Mouse (Mus musculus): Measurements from ENCODE around the gene Fhit. TPM values are rescaled to one million over a fixed set of nuclear protein-coding genes. Genes with fewer than 3 reads are reported as not detected.

The Fhit gene
- polyA plus RNA-seq, 1 experiment from 2014 or later, result 4.1 TPM

DNA sequence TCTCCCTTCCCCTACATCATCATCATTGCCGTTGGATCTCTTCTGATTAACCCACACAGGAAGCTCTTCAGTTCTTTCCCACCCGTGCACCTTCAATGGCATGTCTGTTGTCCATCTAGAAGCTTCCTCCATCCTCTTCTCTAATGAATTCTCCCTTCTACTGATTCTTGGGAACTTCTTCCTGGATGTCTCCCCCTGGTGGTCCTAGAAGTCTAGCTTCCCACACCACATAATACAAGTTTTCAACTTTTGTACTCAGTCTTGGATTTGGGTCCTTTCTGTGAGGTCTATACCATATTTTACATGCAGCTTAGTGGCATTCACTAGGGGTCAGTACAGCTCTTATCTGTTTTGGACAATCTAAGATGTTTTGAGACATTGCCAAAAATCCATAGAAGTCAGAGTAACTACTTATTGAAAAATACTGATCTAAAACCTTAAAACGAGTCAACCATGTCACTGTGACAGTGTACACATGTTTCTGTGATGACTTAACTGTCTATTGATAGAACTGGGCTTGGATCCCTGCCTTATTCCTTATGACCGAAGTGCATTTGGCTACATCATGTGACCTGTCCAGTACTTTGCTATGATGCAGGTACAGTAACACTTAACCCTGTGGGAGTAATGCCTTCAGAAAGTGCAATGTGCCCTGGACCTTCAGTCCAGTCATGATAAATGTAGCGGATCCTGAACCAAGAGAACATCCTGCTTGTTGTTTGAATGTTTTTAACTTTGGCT is 1141.3 kb downstream of the Fhit start:
- no peak overlapping the region for H3K9ac ChIP-seq
- no peaks in the 10 kb centered on the region for H3K27me3 ChIP-seq
- no peak overlapping the region for H3K27ac ChIP-seq
- no peaks in the 10 kb centered on the region for H3K9me3 ChIP-seq (replicated peaks)
- H3K4me2 ChIP-seq, result no peak overlapping the region
- H3K36me3 ChIP-seq, result no peaks in the 10 kb centered on the region
- H3K4me3 ChIP-seq, result no peak overlapping the region
- 54% methylated on average over 5 of the region's 5 CpGs for WGBS
- peaks cover 11% of the 10 kb centered on the region; the same call in 1 of the 2 replicates for H3K4me1 ChIP-seq (replicated peaks)
- no peak; the same call in 1 of the 2 replicates for ATAC-seq (replicated peaks; ENCODE audit: insufficient number of reproducible peaks, insufficient read depth, low FRiP score, low read depth)

DNA sequence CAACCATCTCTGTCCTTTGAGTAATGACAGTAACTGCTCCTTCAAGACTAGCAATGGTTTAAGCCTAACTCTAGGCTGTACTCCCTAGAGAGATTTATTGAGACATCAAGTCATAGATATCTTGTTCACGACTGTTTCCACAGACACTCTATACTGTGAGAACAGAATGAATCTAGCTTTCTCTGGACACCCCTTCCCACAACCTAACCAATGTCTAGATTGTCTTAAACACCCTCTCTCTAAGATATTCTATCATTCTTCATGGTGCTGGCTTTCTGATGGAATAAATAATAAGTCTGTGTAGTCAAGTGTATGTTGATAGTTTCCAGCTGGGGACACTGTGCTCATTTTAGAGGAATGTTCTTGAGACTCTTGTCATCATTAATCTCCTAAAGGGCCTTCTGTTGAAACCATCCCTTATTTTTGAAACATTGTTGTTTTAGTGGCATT is 1148.0 kb downstream of the Fhit start:
- H3K27ac ChIP-seq, result no peak overlapping the region
- H3K9ac ChIP-seq, result no peak overlapping the region
- no peak overlapping the region for H3K4me2 ChIP-seq
- WGBS, result 65% methylated on average over 1 of the region's 1 CpGs
- no peak for ATAC-seq (replicated peaks; ENCODE audit: insufficient number of reproducible peaks, insufficient read depth, low FRiP score, low read depth)
- H3K27me3 ChIP-seq, result no peaks in the 10 kb centered on the region
- H3K4me1 ChIP-seq (replicated peaks), result no peaks in the 10 kb centered on the region
- H3K36me3 ChIP-seq, result no peaks in the 10 kb centered on the region
- H3K9me3 ChIP-seq (replicated peaks), result no peaks in the 10 kb centered on the region
- no peak overlapping the region for H3K4me3 ChIP-seq

DNA sequence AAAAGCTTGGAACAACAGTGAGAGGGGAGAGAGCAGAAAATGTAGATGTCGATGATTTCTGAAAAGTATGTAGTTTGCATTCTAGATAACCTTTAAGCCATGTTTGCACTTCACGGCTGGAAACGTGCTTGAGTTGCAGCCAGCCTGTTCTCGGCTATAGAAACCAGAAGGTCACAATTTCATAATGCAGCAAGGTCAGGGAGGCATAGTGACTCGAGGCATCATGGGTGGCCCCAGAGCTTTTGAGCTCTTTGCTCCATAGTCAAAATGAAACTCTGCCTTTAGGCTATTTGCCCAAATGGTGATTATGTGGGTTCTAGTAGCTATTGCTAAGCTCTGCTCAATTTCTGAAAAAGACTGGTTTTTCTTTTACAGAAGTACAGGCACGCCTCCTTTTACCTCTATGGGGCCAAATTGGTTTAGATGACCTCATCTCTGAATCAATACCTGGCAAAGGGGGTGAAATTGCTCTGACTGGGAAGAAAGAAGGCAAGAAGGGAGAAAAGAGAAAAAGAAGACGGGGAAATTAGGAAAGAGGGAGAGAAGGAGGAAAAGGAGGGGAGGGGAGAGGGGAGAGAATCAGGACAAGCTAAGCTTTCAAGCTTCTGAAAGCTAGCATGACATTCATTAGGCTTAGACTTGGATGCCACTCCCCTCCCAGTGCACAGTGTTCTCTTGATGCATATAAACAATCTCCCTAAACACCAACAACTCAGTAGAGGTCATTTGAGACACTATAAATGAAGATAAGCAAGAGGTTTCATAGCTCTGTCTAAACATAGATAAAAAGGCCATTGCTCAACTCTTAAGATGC is 1148.6 kb downstream of the Fhit start:
- no peak overlapping the region for H3K27ac ChIP-seq
- no peak overlapping the region for H3K9ac ChIP-seq
- H3K4me3 ChIP-seq, result no peak overlapping the region
- H3K27me3 ChIP-seq, result no peaks in the 10 kb centered on the region
- no peaks in the 10 kb centered on the region for H3K36me3 ChIP-seq
- ATAC-seq (replicated peaks; ENCODE audit: insufficient number of reproducible peaks, insufficient read depth, low FRiP score, low read depth), result no peak
- no peak overlapping the region for H3K4me2 ChIP-seq
- no peaks in the 10 kb centered on the region for H3K4me1 ChIP-seq (replicated peaks)
- no peaks in the 10 kb centered on the region for H3K9me3 ChIP-seq (replicated peaks)
- WGBS, result 57% methylated on average over 7 of the region's 7 CpGs

DNA sequence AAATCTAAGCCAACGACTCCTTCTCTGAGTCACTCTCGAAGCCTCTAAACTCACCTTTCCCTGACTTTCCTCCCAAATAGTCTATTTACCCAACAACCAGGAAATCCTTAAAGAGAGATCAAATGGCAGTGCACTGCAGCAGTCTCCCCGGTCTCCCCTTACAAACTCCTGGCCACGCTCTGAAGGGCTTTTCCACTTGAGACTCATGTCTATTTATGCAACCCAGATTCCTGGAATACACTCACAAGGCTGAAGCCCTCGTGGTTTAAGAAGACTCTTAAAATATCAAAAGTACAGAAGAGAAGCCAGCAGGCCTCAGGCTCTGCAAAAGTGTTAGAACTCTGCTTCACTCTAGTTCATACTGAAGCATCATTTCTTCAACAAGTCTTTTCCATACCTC is 1155.6 kb downstream of the Fhit start:
- Histone ChIP-seq H3K27me3 (no peaks in the 10 kb centered on the region), H3K9ac (no peak overlapping the region), H3K4me2 (no peak overlapping the region), H3K27ac (no peak overlapping the region), H3K4me1 (replicated peaks) (no peaks in the 10 kb centered on the region), H3K36me3 (no peaks in the 10 kb centered on the region), H3K9me3 (replicated peaks) (no peaks in the 10 kb centered on the region), H3K4me3 (no peak overlapping the region)
- WGBS, result 60% methylated on average over 5 of the region's 5 CpGs
- no peak for ATAC-seq (replicated peaks; ENCODE audit: insufficient number of reproducible peaks, insufficient read depth, low FRiP score, low read depth)

DNA sequence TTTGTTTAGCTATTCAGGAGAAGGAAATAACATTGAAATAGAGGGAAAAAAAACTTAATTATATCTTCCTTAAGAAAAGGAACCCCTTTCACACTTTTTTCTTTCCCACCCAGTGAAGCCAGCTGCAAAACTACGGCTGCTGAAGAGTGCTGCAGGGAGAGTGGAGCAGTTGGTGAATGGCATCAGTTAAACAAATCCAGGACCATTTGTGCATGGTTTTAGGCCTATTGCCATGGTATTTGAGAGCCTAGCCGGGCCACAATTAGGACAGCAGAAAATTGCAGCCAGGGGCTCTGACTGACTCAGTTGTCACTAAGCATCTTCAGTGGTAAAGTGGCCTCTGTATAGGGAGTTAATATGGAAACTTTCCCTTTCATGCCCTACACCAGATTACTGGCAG is 1158.0 kb downstream of the Fhit start:
- 73% methylated on average over 2 of the region's 2 CpGs for WGBS
- Histone ChIP-seq H3K4me3 (no peak overlapping the region), H3K9ac (no peak overlapping the region), H3K4me2 (no peak overlapping the region), H3K27me3 (no peaks in the 10 kb centered on the region), H3K27ac (no peak overlapping the region), H3K36me3 (no peaks in the 10 kb centered on the region), H3K9me3 (replicated peaks) (no peaks in the 10 kb centered on the region), H3K4me1 (replicated peaks) (no peaks in the 10 kb centered on the region)
- ATAC-seq (replicated peaks; ENCODE audit: insufficient number of reproducible peaks, insufficient read depth, low FRiP score, low read depth), result no peak

DNA sequence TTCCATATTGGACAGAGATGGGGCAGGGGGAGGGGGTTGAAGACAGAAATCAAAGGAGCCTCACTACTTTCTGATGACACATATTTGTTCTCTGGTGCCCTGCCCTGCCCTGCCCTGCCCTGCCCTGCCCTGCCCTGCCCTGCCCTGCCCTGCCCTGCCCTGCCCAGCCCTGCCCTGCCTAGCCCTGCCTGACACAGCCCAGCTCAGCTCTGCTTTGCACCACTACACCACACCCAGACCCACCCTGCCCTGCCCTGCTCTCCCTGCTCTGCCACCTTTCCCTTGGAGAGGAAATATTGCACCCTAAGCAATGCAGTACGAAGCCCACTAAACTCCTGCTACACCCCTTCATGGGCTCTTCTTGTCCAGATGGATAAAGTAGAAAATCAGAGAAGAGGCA is 1171.2 kb downstream of the Fhit start:
- 67% methylated on average over 1 of the region's 1 CpGs for WGBS
- Histone ChIP-seq H3K4me2 (no peak overlapping the region), H3K27me3 (no peaks in the 10 kb centered on the region), H3K4me3 (no peak overlapping the region), H3K4me1 (replicated peaks) (no peaks in the 10 kb centered on the region), H3K27ac (no peak overlapping the region), H3K9ac (no peak overlapping the region), H3K9me3 (replicated peaks) (no peaks in the 10 kb centered on the region), H3K36me3 (no peaks in the 10 kb centered on the region)
- ATAC-seq (replicated peaks; ENCODE audit: insufficient number of reproducible peaks, insufficient read depth, low FRiP score, low read depth), result no peak

DNA sequence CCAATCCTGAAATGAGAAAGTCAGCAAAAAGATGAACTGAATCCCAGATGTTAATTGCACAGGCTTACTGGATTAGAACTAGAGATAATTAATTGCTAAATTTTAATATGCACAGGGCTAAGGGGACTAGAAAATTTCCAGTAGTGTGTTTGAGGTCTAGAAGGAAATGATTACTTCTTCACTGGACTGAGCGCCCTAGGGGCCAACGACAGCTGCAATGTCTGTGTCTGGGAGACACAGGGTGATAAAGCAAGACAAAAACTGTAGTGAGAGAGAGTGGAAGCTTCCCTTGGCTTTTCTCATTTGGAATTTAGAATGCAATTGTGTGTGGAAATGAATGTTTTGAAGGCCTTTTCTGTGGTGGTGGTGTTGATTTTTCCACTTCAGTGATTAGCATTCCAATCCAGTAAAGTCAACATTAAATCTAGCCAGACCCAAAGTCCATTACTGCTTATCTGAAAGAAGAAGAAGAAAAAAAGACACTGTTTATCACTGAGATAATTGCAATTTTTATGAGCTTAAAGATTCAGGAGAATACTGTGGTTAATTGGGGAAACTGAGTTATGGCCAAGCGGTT is 1184.8 kb downstream of the Fhit start:
- Histone ChIP-seq H3K9me3 (replicated peaks) (no peaks in the 10 kb centered on the region), H3K36me3 (no peaks in the 10 kb centered on the region), H3K27ac (no peak overlapping the region), H3K4me3 (no peak overlapping the region), H3K4me1 (replicated peaks) (no peaks in the 10 kb centered on the region), H3K9ac (no peak overlapping the region), H3K27me3 (no peaks in the 10 kb centered on the region), H3K4me2 (no peak overlapping the region)
- ATAC-seq (replicated peaks; ENCODE audit: insufficient number of reproducible peaks, insufficient read depth, low FRiP score, low read depth), result no peak
- WGBS, result 59% methylated on average over 3 of the region's 3 CpGs

DNA sequence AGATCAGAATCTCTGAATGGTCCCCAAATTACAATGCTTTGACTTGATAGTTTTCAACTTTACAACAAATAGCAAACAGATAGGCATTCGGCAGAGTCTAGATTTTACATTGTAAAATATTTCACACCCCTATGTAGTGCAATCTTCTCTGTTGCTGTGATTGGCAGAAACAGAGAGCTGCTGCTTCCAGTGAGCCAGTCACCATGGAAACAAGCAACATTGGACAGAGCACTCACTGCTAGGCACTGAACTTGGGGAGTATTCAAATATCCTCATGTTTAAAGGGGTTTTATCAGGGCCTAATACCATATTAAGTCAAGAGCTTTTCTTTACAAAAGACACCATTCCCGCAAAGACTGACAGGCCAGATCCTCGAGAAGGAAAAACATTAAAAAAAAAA is 1187.4 kb downstream of the Fhit start:
- no peak for ATAC-seq (replicated peaks; ENCODE audit: insufficient number of reproducible peaks, insufficient read depth, low FRiP score, low read depth)
- no peaks in the 10 kb centered on the region for H3K27me3 ChIP-seq
- H3K27ac ChIP-seq, result no peak overlapping the region
- no peak overlapping the region for H3K9ac ChIP-seq
- H3K9me3 ChIP-seq (replicated peaks), result no peaks in the 10 kb centered on the region
- H3K4me1 ChIP-seq (replicated peaks), result no peaks in the 10 kb centered on the region
- H3K36me3 ChIP-seq, result no peaks in the 10 kb centered on the region
- no peak overlapping the region for H3K4me3 ChIP-seq
- H3K4me2 ChIP-seq, result no peak overlapping the region
- 56% methylated on average over 3 of the region's 3 CpGs for whole genome bisulfite sequencing

DNA sequence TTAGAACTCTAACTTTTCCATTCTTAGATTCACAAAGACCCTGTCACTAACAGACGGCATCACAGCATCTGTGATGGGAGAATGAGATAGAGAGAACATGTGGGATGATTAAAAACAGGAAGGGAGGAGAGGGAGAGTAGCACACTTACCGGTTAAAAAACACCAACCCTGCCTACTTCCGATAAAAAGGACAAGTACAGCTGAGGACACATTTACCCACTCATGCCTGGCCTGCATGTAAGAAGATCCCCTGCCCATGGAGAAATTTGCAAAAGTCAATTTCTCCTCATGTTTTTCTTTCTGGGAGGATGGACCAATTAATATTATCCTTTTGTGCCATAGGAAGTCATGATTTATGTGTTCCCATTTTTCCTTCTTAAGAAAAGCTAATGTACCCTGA is 1198.0 kb downstream of the Fhit start:
- no peaks in the 10 kb centered on the region for H3K4me1 ChIP-seq (replicated peaks)
- no peak overlapping the region for H3K4me3 ChIP-seq
- H3K9me3 ChIP-seq (replicated peaks), result no peaks in the 10 kb centered on the region
- no peak overlapping the region for H3K9ac ChIP-seq
- no peak overlapping the region for H3K27ac ChIP-seq
- 74% methylated on average over 3 of the region's 3 CpGs for WGBS
- H3K27me3 ChIP-seq, result no peaks in the 10 kb centered on the region
- no peaks in the 10 kb centered on the region for H3K36me3 ChIP-seq
- no peak for ATAC-seq (replicated peaks; ENCODE audit: insufficient number of reproducible peaks, insufficient read depth, low FRiP score, low read depth)
- H3K4me2 ChIP-seq, result no peak overlapping the region

DNA sequence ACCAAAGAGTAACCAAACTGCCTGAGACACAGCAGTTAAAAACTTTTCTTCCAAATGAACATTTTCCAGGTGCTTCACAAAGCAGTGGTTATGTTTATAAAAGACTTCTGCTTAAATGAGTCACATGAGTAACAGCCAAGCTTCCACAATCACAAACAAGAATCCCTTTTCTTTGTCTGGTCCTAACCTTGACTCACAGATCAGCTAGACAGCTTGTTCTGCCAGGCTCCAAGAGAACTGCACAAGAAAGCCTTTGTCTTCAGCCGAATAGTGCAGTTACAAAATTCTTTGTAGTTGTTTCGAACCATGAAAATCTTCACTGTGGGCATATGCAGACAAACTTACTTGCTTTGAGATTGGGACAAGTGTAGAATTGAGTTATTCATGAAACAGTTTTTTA is 1201.4 kb downstream of the Fhit start:
- H3K36me3 ChIP-seq, result no peaks in the 10 kb centered on the region
- H3K27ac ChIP-seq, result no peak overlapping the region
- ATAC-seq (replicated peaks; ENCODE audit: insufficient number of reproducible peaks, insufficient read depth, low FRiP score, low read depth), result no peak
- H3K4me2 ChIP-seq, result no peak overlapping the region
- no peaks in the 10 kb centered on the region for H3K9me3 ChIP-seq (replicated peaks)
- no peak overlapping the region for H3K4me3 ChIP-seq
- H3K9ac ChIP-seq, result no peak overlapping the region
- H3K4me1 ChIP-seq (replicated peaks), result no peaks in the 10 kb centered on the region
- H3K27me3 ChIP-seq, result no peaks in the 10 kb centered on the region
- 77% methylated on average over 2 of the region's 2 CpGs for WGBS

DNA sequence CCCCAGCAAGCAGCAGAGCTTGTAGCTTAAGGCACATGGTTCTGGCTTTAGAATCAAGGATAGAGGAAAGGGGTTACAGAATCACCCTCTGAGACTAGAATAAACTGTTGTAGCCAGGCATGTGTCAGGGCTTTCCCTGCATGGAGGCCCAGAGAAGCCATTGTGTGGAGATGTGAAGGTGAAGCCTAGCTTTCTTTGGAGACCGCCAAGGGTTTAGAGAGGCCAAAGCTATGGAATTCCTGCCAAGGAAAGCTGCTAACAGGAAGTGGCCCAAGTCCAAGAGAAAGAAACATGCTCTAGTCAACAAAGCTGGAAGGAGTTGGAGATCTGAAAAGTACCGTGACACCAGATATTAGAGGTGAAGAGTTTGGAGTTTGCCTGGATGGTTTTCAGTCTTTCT is 1262.3 kb downstream of the Fhit start:
- peak; percentile 43 for ATAC-seq (replicated peaks; ENCODE audit: insufficient number of reproducible peaks, insufficient read depth, low FRiP score, low read depth)
- H3K4me2 ChIP-seq, result no peak overlapping the region
- WGBS, result 51% methylated on average over 2 of the region's 2 CpGs

More for the DNA sequence above, 1262.3 kb downstream of the Fhit start:
- Histone ChIP-seq H3K4me3 (no peak overlapping the region), H3K27me3 (no peaks in the 10 kb centered on the region), H3K9ac (no peak overlapping the region), H3K9me3 (replicated peaks) (no peaks in the 10 kb centered on the region), H3K27ac (no peak overlapping the region), H3K36me3 (no peaks in the 10 kb centered on the region), H3K4me1 (replicated peaks) (no peaks in the 10 kb centered on the region)

All from heart, embryonic 15.5 days (tissue).